Mouse (Mus musculus) embryonic facial prominence, embryonic 12.5 days (tissue): ENCODE measurements around the gene Dennd1b. TPM values are rescaled to one million over a fixed set of nuclear protein-coding genes. Genes with fewer than 3 reads are reported as not detected.

Experiments
- ATAC-seq: fragments of 200-750 bp; cut with Nextera tagmentation; 2 replicates; pipeline ENCODE4 v1.8.0; 2017; ENCODE audit not compliant: insufficient number of reproducible peaks, insufficient read depth, low FRiP score, low TSS enrichment
- H3K27ac ChIP-seq: fragments of 300-500 bp; sonication (generic); 2 replicates; pipeline ENCODE4 v1.5.1; 2016; ENCODE audit warnings: mild to moderate bottlenecking
- H3K27me3 ChIP-seq: fragments of 300-500 bp; sonication (generic); 2 replicates; pipeline ENCODE4 v1.6.1; 2016; ENCODE audit warnings: mild to moderate bottlenecking, moderate library complexity
- H3K36me3 ChIP-seq: fragments of 300-500 bp; sonication (generic); 2 replicates; pipeline ENCODE4 v1.6.1; 2016; ENCODE audit warnings: mild to moderate bottlenecking
- H3K4me1 ChIP-seq: fragments of 300-500 bp; sonication (generic); 2 replicates; pipeline ENCODE4 v1.6.1; 2016
- H3K4me2 ChIP-seq: fragments of 300-500 bp; sonication (generic); replicated peaks from 2 replicates; pipeline ENCODE4 v1.6.1; 2016; ENCODE audit warnings: mild to moderate bottlenecking, moderate library complexity
- H3K4me3 ChIP-seq: fragments of 300-500 bp; sonication (generic); 2 replicates; pipeline ENCODE4 v1.5.1; 2016; ENCODE audit warnings: mild to moderate bottlenecking
- H3K9ac ChIP-seq: fragments of 300-500 bp; sonication (generic); 2 replicates; pipeline ENCODE4 v1.6.1; 2016; ENCODE audit warnings: mild to moderate bottlenecking, moderate library complexity
- H3K9me3 ChIP-seq: fragments of 300-500 bp; sonication (generic); 2 replicates; pipeline ENCODE4 v1.6.1; 2016; ENCODE audit warnings: mild to moderate bottlenecking, moderate library complexity
- WGBS: fragments of 180-500 bp; shearing (Covaris S2); methylation state at CpG from one replicate; pipeline ENCODE4 v1.1.7; 2016; 5-methylcytosine and 5-hydroxymethylcytosine counted together
- polyA plus RNA-seq: library from polyadenylated mRNA; unstranded; fragments of >200 nt; fragmentation: Nextera tagmentation; extraction: Ambion mirVana; gene quantifications from 2 replicates; pipeline ENCODE4 v1.2.1, GENCODE M21; 2016

The Dennd1b gene
- polyA plus RNA-seq, 1 experiment from 2014 or later, result 7.5 TPM

GRCm38 (mm10) chr1:139215311-139215710 is 252.1 kb downstream of the Dennd1b start:
- Histone ChIP-seq H3K4me3 (no peak overlapping the region), H3K9me3 (no peaks in the 10 kb centered on the region), H3K27me3 (no peaks in the 10 kb centered on the region), H3K4me2 (no peak overlapping the region), H3K4me1 (no peaks in the 10 kb centered on the region), H3K36me3 (no peaks in the 10 kb centered on the region), H3K9ac (no peak overlapping the region), H3K27ac (no peak overlapping the region)
- ATAC-seq, result no peak
- 59% methylated on average over 8 of the region's 8 CpGs for WGBS

GRCm38 (mm10) chr1:139223804-139224203 is 260.6 kb downstream of the Dennd1b start:
- no peak overlapping the region for H3K27ac ChIP-seq
- H3K27me3 ChIP-seq, result no peaks in the 10 kb centered on the region
- no peak overlapping the region for H3K4me2 ChIP-seq
- no peaks in the 10 kb centered on the region for H3K36me3 ChIP-seq
- ATAC-seq, result no peak
- H3K4me1 ChIP-seq, result no peaks in the 10 kb centered on the region
- H3K9me3 ChIP-seq, result no peaks in the 10 kb centered on the region
- no peak overlapping the region for H3K9ac ChIP-seq
- WGBS, result 56% methylated on average over 4 of the region's 4 CpGs
- no peak overlapping the region for H3K4me3 ChIP-seq

GRCm38 (mm10) chr1:139224309-139224949 is 261.2 kb downstream of the Dennd1b start:
- ATAC-seq, result no peak
- H3K27me3 ChIP-seq, result no peaks in the 10 kb centered on the region
- H3K4me3 ChIP-seq, result no peak overlapping the region
- WGBS, result 82% methylated on average over 6 of the region's 6 CpGs
- no peaks in the 10 kb centered on the region for H3K36me3 ChIP-seq
- no peaks in the 10 kb centered on the region for H3K9me3 ChIP-seq
- no peak overlapping the region for H3K4me2 ChIP-seq
- no peaks in the 10 kb centered on the region for H3K4me1 ChIP-seq
- H3K27ac ChIP-seq, result no peak overlapping the region
- H3K9ac ChIP-seq, result no peak overlapping the region

Other genes starting within 250 kb of the Dennd1b start
- 0.91 and 1.3 TPM in 2 replicates for gene Lhx9, start 114.9 kb upstream of the Dennd1b start, polyA plus RNA-seq
- gene 2310009B15Rik, start 106.6 kb upstream of the Dennd1b start, polyA plus RNA-seq, result 43.2 and 43.4 TPM in 2 replicates